Comparison of ENCODE assay signal across 8 mouse cellular contexts in the genomic region with DNA sequence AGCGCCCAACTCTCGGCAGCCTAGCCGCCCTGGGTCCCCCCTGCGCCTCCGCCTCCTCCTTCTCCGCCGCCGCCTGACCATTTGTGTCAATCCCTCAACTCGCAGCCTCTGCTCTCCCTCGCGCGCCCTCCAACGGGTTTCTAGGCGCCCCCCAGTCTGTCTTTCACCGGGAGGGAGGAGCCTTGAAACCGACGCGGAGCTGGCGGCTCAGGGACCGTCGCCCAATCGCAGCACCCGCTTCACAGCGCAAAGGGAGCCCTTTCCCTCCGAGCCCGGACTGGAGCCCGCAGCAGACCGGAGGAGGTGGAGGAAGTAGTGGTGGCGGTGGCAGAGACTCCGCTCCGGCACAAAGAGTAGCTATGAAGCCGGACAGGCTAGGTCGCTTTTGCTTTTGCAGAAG. TPM values are rescaled to one million over a fixed set of nuclear protein-coding genes. Genes with fewer than 3 reads are reported as not detected.
DNase-seq lines count a peak whose midpoint lies in the region; ATAC-seq and TF ChIP-seq lines count a peak whose summit lies in the region.

Gene Fzd1 (minus strand): TSS at position 134 of the 400 bp plus-strand sequence.

- no peaks in the 10 kb centered on the region for H3K4me1 ChIP-seq in hindbrain, embryonic 11.5 days (replicated peaks; ENCODE audit: control insufficient read depth, insufficient read depth, low read length)
- H3K4me1 ChIP-seq in lung, postnatal 0 days (ENCODE audit: insufficient read depth, low read depth, low read length), result 0 out of 2 replicates have a peak, but pooled peaks cover 8% of the 10 kb centered on the region

- H3K27ac ChIP-seq in hindbrain, embryonic 11.5 days (ENCODE audit: low read depth, low read length), result peak within 1 kb of the TSS; percentile 91
- peak within 1 kb of the TSS; percentile 95 for H3K27ac ChIP-seq in lung, postnatal 0 days (ENCODE audit: low read length)

- peak within 1 kb of the TSS; percentile 99 for H3K4me2 ChIP-seq in hindbrain, embryonic 11.5 days (replicated peaks; ENCODE audit: low read depth, low read length)
- H3K4me2 ChIP-seq in lung, postnatal 0 days (replicated peaks; ENCODE audit: low read depth, low read length), result peak within 1 kb of the TSS; percentile 94

- ATAC-seq in hindbrain, embryonic 11.5 days (ENCODE audit: low FRiP score), result peak; percentile 95
- ATAC-seq in lung, postnatal 0 days, result peak; percentile 96

- peak within 1 kb of the TSS; percentile 78 for H3K4me3 ChIP-seq in hindbrain, embryonic 11.5 days (ENCODE audit: low read depth, low read length)
- H3K4me3 ChIP-seq in lung, postnatal 0 days (ENCODE audit: low read depth, low read length), result peak within 1 kb of the TSS; percentile 93

- H3K36me3 ChIP-seq in hindbrain, embryonic 11.5 days (ENCODE audit: control insufficient read depth, insufficient read depth, low read length), result no peaks in the 10 kb centered on the region
- H3K36me3 ChIP-seq in lung, postnatal 0 days (ENCODE audit: insufficient read depth, low read length), result no peaks in the 10 kb centered on the region

- TF ChIP-seq CTCF in lung, postnatal 0 days (IDR thresholded peaks at IDR 0.05), result peak; percentile 64

- TF ChIP-seq EP300 in lung, postnatal 0 days (IDR thresholded peaks at IDR 0.05), result no peak

- peak within 1 kb of the TSS; percentile 80 for H3K9ac ChIP-seq in hindbrain, embryonic 11.5 days (ENCODE audit: low read depth, low read length)
- peak within 1 kb of the TSS; percentile 83 for H3K9ac ChIP-seq in lung, postnatal 0 days (replicated peaks; ENCODE audit: low read depth)

- H3K9me3 ChIP-seq in hindbrain, embryonic 11.5 days (ENCODE audit: control insufficient read depth, low read length), result no peaks in the 10 kb centered on the region
- H3K9me3 ChIP-seq in lung, postnatal 0 days (ENCODE audit: low read length), result no peaks in the 10 kb centered on the region

- 0% methylated on average over 29 of the region's 33 CpGs for WGBS in hindbrain, embryonic 11.5 days
- 0% methylated on average over 25 of the region's 33 CpGs for WGBS in lung, postnatal 0 days

- DNase-seq in NIH3T3 (ENCODE audit: low read depth), result peak; percentile 97
- peak; percentile 92 to 95 for DNase-seq in cerebellum, postnatal 10 days
- DNase-seq in frontal cortex, postnatal 14 days (ENCODE audit: low spot score in 2 of 2), result peak; percentile 81 to 84
- DNase-seq in hindbrain, embryonic 11.5 days (ENCODE audit: low spot score), result peak; percentile 95
- DNase-seq in layer of hippocampus, postnatal 14 days (ENCODE audit: low spot score in 2 of 2), result peak; percentile 90 to 95
- peak; percentile 98 for DNase-seq in lung, postnatal 0 days (ENCODE audit: low spot score)
- DNase-seq in ovary, postnatal 14 days (ENCODE audit: low spot score), result peak; percentile 90
- peak; percentile 94 for DNase-seq in urinary bladder, postnatal 14 days (ENCODE audit: low spot score)

- peaks cover 8% of the 10 kb centered on the region; the same call in 1 of the 2 replicates for H3K27me3 ChIP-seq in hindbrain, embryonic 11.5 days (ENCODE audit: control insufficient read depth, insufficient read depth, low read length)
- no peaks in the 10 kb centered on the region for H3K27me3 ChIP-seq in lung, postnatal 0 days (replicated peaks; ENCODE audit: insufficient read depth, low read length)

RNA-seq across cellular contexts. Expression of gene Fzd1, which starts in this region (rescaled TPM):
- 11.7 and 14.2 TPM in 2 replicates for polyA plus RNA-seq in hindbrain, embryonic 11.5 days (2014; fragmentation: Nextera tagmentation; extraction: Ambion mirVana)
- total RNA-seq in layer of hippocampus, postnatal 14 days (2021), result 10 to 100 TPM; 16.5 to 20.1 TPM
- 18.3 and 23.3 TPM in 2 replicates for polyA plus RNA-seq in lung, postnatal 0 days (2015; fragmentation: Nextera tagmentation; extraction: Ambion mirVana)

Comparison
In these comparisons a context has a peak if more than half of its experiments do, and no peak if none do; other contexts are left out.
1. Peak in every context shown above with its lines: DNase-seq, ATAC-seq, H3K4me3 ChIP-seq and H3K27ac ChIP-seq.